Mouse (Mus musculus): ENCODE measurements at regions not wholly inside any gene's neighbourhood (a gene's known extent, or its start where the extent isn't known, plus 50 kb on each side); places are given as distances from the start of the nearest gene placed in this dataset.

- peak in 1 of 2 experiments; percentile 31 for DNase-seq
These were observed 68.7 kb upstream of the Adrb1 start for GRCm38 (mm10) chr19:56653292-56653691.

DNA sequence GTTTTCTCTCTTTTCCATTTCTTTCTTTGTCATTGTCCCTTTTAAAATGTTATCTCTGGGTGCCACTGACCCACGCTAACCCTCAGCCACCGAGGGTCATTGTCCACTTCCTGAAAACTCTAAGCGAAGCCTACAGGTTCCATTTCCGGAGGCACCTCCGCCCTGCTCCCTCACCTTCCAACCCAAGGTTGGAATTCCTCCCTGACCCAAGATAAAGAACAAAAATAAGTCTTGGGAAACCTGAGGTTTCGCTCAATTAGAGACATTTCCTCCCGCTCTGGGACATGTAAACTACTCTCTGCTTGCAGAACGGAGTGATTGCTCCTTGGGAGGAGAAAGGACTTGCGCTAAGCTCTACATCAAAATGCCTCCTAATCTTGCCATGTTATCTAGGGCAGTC, 66.7 kb upstream of the Adrb1 start:
- no peak for DNase-seq

- DNase-seq, result no peak
These were observed 61.3 kb upstream of the Adrb1 start for GRCm38 (mm10) chr19:56660566-56661199.

DNA sequence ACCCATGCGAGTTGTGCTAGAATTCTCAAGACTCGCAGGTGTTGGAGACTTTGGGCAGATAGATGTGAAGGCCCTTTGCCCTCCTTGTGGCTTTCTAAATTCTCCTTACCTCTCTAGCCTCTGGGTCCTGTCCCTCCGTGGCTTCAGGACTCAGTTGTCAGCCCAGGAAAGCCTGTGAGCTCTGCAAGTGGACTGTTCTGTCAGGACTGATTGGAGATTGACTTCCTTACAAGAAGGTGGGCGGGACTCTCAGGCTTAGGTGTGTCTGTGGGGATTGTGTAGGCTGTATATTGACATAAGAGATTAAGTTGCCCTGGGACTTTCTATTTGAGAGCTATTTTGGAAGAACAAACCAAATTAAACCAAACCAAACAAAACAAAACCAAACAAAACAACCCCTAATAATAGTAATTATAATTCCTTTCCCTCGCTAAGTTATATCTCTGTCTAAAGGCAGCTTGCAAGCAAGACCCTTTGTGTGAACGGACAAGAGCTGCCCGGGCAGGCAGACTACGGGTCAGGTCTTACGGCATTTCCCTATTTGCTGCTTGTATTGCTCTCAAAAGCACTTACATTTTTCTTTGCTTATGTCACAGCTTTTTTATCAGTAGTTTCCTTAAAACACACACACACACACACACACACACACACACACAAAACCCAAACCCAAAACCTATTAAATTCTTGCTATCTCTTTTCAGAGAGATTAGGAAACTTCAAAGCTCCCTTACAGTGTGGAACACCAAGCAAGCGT, 58.3 kb upstream of the Adrb1 start:
- no peak for DNase-seq

DNA sequence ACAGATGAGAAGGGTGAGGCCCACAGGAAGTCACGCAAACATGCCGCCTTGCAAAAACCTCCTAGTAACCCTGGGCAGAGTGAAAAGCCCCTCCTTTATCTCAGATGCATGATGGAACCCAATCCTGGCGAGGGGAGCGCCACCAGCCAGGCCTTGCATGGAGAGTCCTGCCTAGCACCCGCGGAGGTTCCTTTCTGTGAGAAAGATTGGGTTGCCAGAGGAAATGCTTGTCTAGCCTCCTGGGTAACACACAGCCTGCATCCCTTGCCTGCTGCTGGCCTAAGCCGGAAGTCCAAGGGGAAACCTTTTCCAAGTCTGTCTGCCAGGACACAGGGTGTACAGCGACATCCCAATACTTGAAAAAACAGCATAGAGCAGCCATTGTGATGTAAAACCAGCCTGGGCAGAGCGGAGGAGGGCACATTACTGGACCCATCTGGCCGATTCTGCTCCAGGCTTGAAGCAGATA, 57.7 kb upstream of the Adrb1 start:
- peak; percentile 26 to 44 for DNase-seq

DNA sequence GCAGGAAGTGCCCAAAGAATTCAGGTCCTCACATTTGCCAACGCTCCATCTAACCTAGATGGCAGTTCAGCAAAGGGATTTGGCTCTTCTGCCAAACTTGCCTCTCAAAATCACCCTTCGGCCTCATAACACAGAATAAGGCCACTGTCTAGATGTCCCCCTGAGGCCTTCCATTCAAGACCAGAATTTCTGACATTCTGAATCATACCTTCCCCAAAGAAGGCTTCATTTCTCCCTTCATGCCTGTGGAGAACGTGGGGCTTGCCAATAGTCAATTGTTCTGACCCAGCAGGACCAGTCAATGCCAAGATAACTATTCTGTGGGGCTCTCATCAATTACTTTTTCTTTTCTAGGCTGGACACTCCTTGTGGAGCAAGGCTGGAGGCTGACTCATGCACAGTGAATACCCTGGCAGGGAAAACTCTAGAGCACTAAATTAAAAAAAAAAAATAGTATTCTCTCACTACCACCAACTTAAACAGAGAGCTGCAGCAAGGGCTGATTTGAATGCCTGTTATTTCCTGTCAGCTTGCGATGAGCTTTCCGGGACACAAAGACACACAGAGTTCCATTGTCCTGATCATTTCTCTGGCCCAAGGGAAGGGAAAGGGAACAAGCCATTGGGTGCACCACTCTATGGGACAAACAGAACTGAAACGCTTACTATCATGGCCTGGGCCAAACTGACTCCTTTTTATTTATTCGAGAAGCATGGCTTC, 56.9 kb upstream of the Adrb1 start:
- peak in 1 of 2 experiments; percentile 19 for DNase-seq

GRCm38 (mm10) chr19:56665972-56666371, 56.0 kb upstream of the Adrb1 start:
- no peak for DNase-seq

GRCm38 (mm10) chr19:56667903-56668302, 54.1 kb upstream of the Adrb1 start:
- DNase-seq, result no peak

GRCm38 (mm10) chr19:56668991-56669390, 53.0 kb upstream of the Adrb1 start:
- DNase-seq, result no peak

GRCm38 (mm10) chr19:56669468-56669867, 52.5 kb upstream of the Adrb1 start:
- DNase-seq, result no peak
